ENCODE assay signal across 29 mouse cellular contexts in the genomic region with DNA sequence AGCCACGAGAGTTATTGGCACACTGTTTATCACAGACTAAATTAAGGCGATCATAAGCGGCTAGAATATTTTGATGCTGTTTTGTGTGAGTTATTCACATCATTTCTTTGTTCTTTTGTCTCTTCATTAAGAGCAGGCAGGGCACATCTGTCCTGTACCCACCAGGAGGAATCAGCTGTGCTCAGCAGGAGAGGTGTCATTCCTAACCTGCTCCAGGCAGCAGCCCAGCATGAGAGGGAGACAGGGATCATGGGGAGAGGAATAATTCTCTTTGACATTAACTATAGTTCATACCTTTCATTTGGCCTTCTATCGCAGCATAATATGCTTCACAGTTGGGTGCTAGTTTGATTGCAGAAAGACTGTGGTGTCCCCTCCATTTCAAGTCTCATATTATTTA. TPM values are rescaled to one million over a fixed set of nuclear protein-coding genes. Genes with fewer than 3 reads are reported as not detected.
DNase-seq lines count a peak whose midpoint lies in the region; ATAC-seq and TF ChIP-seq lines count a peak whose summit lies in the region.
"Had no signal": no experiment of that assay in that cellular context is flagged by ENCODE, and none has a peak within 500 bp of the region (broad histone marks: within the 10 kb centered on the region; RNA-seq: fewer than 3 reads in every experiment).

No protein-coding gene starts in this region.

- H3K27ac ChIP-seq in forebrain, embryonic 13.5 days, result peak overlapping the region; percentile 37
- no peak overlapping the region for H3K27ac ChIP-seq in forebrain, postnatal 0 days (ENCODE audit: low read depth, low read length)
- no peak overlapping the region for H3K27ac ChIP-seq in midbrain, embryonic 13.5 days
- H3K27ac ChIP-seq in midbrain, embryonic 11.5 days (ENCODE audit: low read depth, low read length), result no peak overlapping the region
- peak overlapping the region; percentile 48; the same call in 1 of the 2 replicates for H3K27ac ChIP-seq in hindbrain, embryonic 13.5 days
- H3K27ac ChIP-seq: embryonic facial prominence, embryonic 10.5 days; limb, embryonic 15.5 days; liver, embryonic 14.5 days; lung, embryonic 15.5 days had no signal

- 45% methylated on average over 4 of the region's 4 CpGs for WGBS in forebrain, embryonic 13.5 days
- WGBS in forebrain, postnatal 0 days, result 42% methylated on average over 4 of the region's 4 CpGs
- WGBS in midbrain, embryonic 13.5 days, result 52% methylated on average over 4 of the region's 4 CpGs
- WGBS in midbrain, embryonic 11.5 days, result 62% methylated on average over 4 of the region's 4 CpGs
- WGBS in hindbrain, embryonic 13.5 days, result 45% methylated on average over 4 of the region's 4 CpGs

- H3K4me3 ChIP-seq in forebrain, embryonic 13.5 days, result no peak overlapping the region
- H3K4me3 ChIP-seq in forebrain, postnatal 0 days (ENCODE audit: low read depth, low read length), result no peak overlapping the region
- no peak overlapping the region for H3K4me3 ChIP-seq in midbrain, embryonic 13.5 days (replicated peaks)
- H3K4me3 ChIP-seq in midbrain, embryonic 11.5 days (ENCODE audit: low read depth, low read length), result no peak overlapping the region
- no peak overlapping the region for H3K4me3 ChIP-seq in hindbrain, embryonic 13.5 days
- H3K4me3 ChIP-seq: embryonic facial prominence, embryonic 10.5 days; heart, embryonic 12.5 days; limb, embryonic 15.5 days; lung, embryonic 15.5 days; myocyte had no signal

- TF ChIP-seq CTCF in forebrain, postnatal 0 days (IDR thresholded peaks at IDR 0.05; ENCODE audit: low read depth), result no peak

- no peak for DNase-seq in forebrain, postnatal 0 days
- DNase-seq in midbrain, embryonic 11.5 days (ENCODE audit: low spot score, missing footprints), result no peak
- peak; percentile 12 for DNase-seq in retina, embryonic 14.5 days (ENCODE audit: low spot score)
- DNase-seq in MN1 (ENCODE audit: low spot score), result no peak
- DNase-seq in heart, adult 11 months, result no peak
- DNase-seq: adrenal gland, postnatal 25 days; cerebellum, adult 9-11 months; gastrocnemius, postnatal 14 days; heart, adult 18-20 months; heart, postnatal 10 days; left cerebral cortex, postnatal 4 days; lung, postnatal 4 days had no signal

- no peaks in the 10 kb centered on the region for H3K4me1 ChIP-seq in forebrain, embryonic 13.5 days
- no peaks in the 10 kb centered on the region for H3K4me1 ChIP-seq in forebrain, postnatal 0 days (ENCODE audit: insufficient read depth)
- no peaks in the 10 kb centered on the region for H3K4me1 ChIP-seq in midbrain, embryonic 13.5 days (replicated peaks)
- no peaks in the 10 kb centered on the region for H3K4me1 ChIP-seq in midbrain, embryonic 11.5 days (ENCODE audit: control insufficient read depth, insufficient read depth, low read length)
- 0 out of 2 replicates have a peak, but pooled peaks cover 4% of the 10 kb centered on the region for H3K4me1 ChIP-seq in hindbrain, embryonic 13.5 days (replicated peaks)
- H3K4me1 ChIP-seq: embryonic facial prominence, embryonic 10.5 days; heart, embryonic 12.5 days; limb, embryonic 15.5 days; lung, embryonic 15.5 days had no signal

- no peaks in the 10 kb centered on the region for H3K9me3 ChIP-seq in forebrain, embryonic 13.5 days (replicated peaks)
- no peaks in the 10 kb centered on the region for H3K9me3 ChIP-seq in forebrain, postnatal 0 days (ENCODE audit: low read length)
- no peaks in the 10 kb centered on the region for H3K9me3 ChIP-seq in midbrain, embryonic 13.5 days
- no peaks in the 10 kb centered on the region for H3K9me3 ChIP-seq in midbrain, embryonic 11.5 days (ENCODE audit: control insufficient read depth, low read length)
- H3K9me3 ChIP-seq in hindbrain, embryonic 13.5 days, result no peaks in the 10 kb centered on the region
- H3K9me3 ChIP-seq: embryonic facial prominence, embryonic 10.5 days; heart, embryonic 12.5 days; limb, embryonic 15.5 days; lung, embryonic 15.5 days had no signal

- H3K27me3 ChIP-seq in forebrain, embryonic 13.5 days, result no peaks in the 10 kb centered on the region
- no peaks in the 10 kb centered on the region for H3K27me3 ChIP-seq in forebrain, postnatal 0 days (ENCODE audit: insufficient read depth, low read length)
- no peaks in the 10 kb centered on the region for H3K27me3 ChIP-seq in midbrain, embryonic 13.5 days
- no peaks in the 10 kb centered on the region for H3K27me3 ChIP-seq in midbrain, embryonic 11.5 days (ENCODE audit: control insufficient read depth, insufficient read depth, low read length)
- H3K27me3 ChIP-seq in hindbrain, embryonic 13.5 days, result no peaks in the 10 kb centered on the region
- H3K27me3 ChIP-seq: heart, embryonic 12.5 days; limb, embryonic 15.5 days; lung, embryonic 15.5 days had no signal

- no peaks in the 10 kb centered on the region for H3K36me3 ChIP-seq in forebrain, embryonic 13.5 days (ENCODE audit: poor library complexity, severe bottlenecking)
- no peaks in the 10 kb centered on the region for H3K36me3 ChIP-seq in forebrain, postnatal 0 days (ENCODE audit: insufficient read depth)
- H3K36me3 ChIP-seq in midbrain, embryonic 13.5 days, result no peaks in the 10 kb centered on the region
- H3K36me3 ChIP-seq in midbrain, embryonic 11.5 days (ENCODE audit: control insufficient read depth, insufficient read depth, low read length), result no peaks in the 10 kb centered on the region
- no peaks in the 10 kb centered on the region for H3K36me3 ChIP-seq in hindbrain, embryonic 13.5 days
- H3K36me3 ChIP-seq: embryonic facial prominence, embryonic 10.5 days; heart, embryonic 12.5 days; limb, embryonic 15.5 days; lung, embryonic 15.5 days had no signal

- no peak overlapping the region for H3K4me2 ChIP-seq in forebrain, embryonic 13.5 days
- H3K4me2 ChIP-seq in forebrain, postnatal 0 days (ENCODE audit: low read depth), result no peak overlapping the region
- no peak overlapping the region for H3K4me2 ChIP-seq in midbrain, embryonic 13.5 days (replicated peaks)
- H3K4me2 ChIP-seq in midbrain, embryonic 11.5 days, result no peak overlapping the region
- no peak overlapping the region for H3K4me2 ChIP-seq in hindbrain, embryonic 13.5 days
- H3K4me2 ChIP-seq: heart, embryonic 12.5 days; limb, embryonic 15.5 days; lung, embryonic 15.5 days had no signal

- peak; percentile 77 for ATAC-seq in forebrain, embryonic 13.5 days
- no peak for ATAC-seq in forebrain, postnatal 0 days
- peak; percentile 86 for ATAC-seq in midbrain, embryonic 13.5 days
- no peak for ATAC-seq in midbrain, embryonic 11.5 days (ENCODE audit: low FRiP score)
- peak; percentile 81 for ATAC-seq in hindbrain, embryonic 13.5 days (ENCODE audit: low FRiP score)
- ATAC-seq: intestine, postnatal 0 days had no signal

- H3K9ac ChIP-seq in forebrain, embryonic 13.5 days, result no peak overlapping the region
- no peak overlapping the region for H3K9ac ChIP-seq in forebrain, postnatal 0 days
- no peak overlapping the region for H3K9ac ChIP-seq in midbrain, embryonic 13.5 days (replicated peaks)
- H3K9ac ChIP-seq in midbrain, embryonic 11.5 days (ENCODE audit: low read length), result no peak overlapping the region
- no peak overlapping the region for H3K9ac ChIP-seq in hindbrain, embryonic 13.5 days
- H3K9ac ChIP-seq: heart, embryonic 12.5 days; limb, embryonic 15.5 days; liver, embryonic 14.5 days; lung, embryonic 15.5 days had no signal

RNA-seq across cellular contexts. Expression of a gene that starts 40.7 kb away (rescaled TPM):
- not detected in 2 replicates for polyA plus RNA-seq in forebrain, embryonic 13.5 days (2015; fragmentation: Nextera tagmentation; extraction: Ambion mirVana)
- total RNA-seq in forebrain, postnatal 0 days (2014; rRNA removed), result not detected in 2 replicates
- not detected in 2 replicates for polyA plus RNA-seq in forebrain, postnatal 0 days (2015; fragmentation: Nextera tagmentation; extraction: Ambion mirVana)
- polyA plus RNA-seq in midbrain, embryonic 13.5 days (2015; fragmentation: Nextera tagmentation; extraction: Ambion mirVana), result not detected in 2 replicates
- not detected in 2 replicates for polyA plus RNA-seq in midbrain, embryonic 11.5 days (2014; fragmentation: Nextera tagmentation; extraction: Ambion mirVana)
- polyA plus RNA-seq in hindbrain, embryonic 13.5 days (2015; fragmentation: Nextera tagmentation; extraction: Ambion mirVana), result not detected in 2 replicates
- total RNA-seq: adrenal gland, postnatal 25 days; gastrocnemius, postnatal 14 days; heart, adult 18-20 months; heart, postnatal 10 days; layer of hippocampus, postnatal 10 days; left cerebral cortex, adult 8-10 months; left cerebral cortex, postnatal 4 days; megakaryocyte-erythroid progenitor cell, adult 5-6 weeks had no signal
- polyA plus RNA-seq: cortical plate, adult 2 months; embryonic facial prominence, embryonic 10.5 days; heart, embryonic 12.5 days; intestine, postnatal 0 days; kidney, embryonic 16.5 days; limb, embryonic 15.5 days; liver, embryonic 14.5 days; lung, embryonic 15.5 days; myocyte; spleen, adult 2 months; urinary bladder, adult 2 months had no signal

RNA-seq across cellular contexts. Expression of a gene that starts 50.5 kb away (rescaled TPM):
- polyA plus RNA-seq in forebrain, embryonic 13.5 days (2015; fragmentation: Nextera tagmentation; extraction: Ambion mirVana), result 22.0 and 22.3 TPM in 2 replicates
- total RNA-seq in forebrain, postnatal 0 days (2014; rRNA removed), result 20.2 and 22.9 TPM in 2 replicates
- 12.5 and 16.0 TPM in 2 replicates for polyA plus RNA-seq in forebrain, postnatal 0 days (2015; fragmentation: Nextera tagmentation; extraction: Ambion mirVana)
- polyA plus RNA-seq in midbrain, embryonic 13.5 days (2015; fragmentation: Nextera tagmentation; extraction: Ambion mirVana), result 17.1 and 17.5 TPM in 2 replicates
- 14.5 and 15.2 TPM in 2 replicates for polyA plus RNA-seq in midbrain, embryonic 11.5 days (2014; fragmentation: Nextera tagmentation; extraction: Ambion mirVana)
- polyA plus RNA-seq in hindbrain, embryonic 13.5 days (2015; fragmentation: Nextera tagmentation; extraction: Ambion mirVana), result 21.4 and 22.5 TPM in 2 replicates

Comparison
In these comparisons a context has a peak if more than half of its experiments do, and no peak if none do; other contexts are left out.
1. ATAC-seq: peak in forebrain, embryonic 13.5 days (single experiment), midbrain, embryonic 13.5 days (single experiment) and hindbrain, embryonic 13.5 days (single experiment); none in forebrain, postnatal 0 days (single experiment) and midbrain, embryonic 11.5 days (single experiment).
2. H3K27ac ChIP-seq: peak in forebrain, embryonic 13.5 days (single experiment) and hindbrain, embryonic 13.5 days (single experiment); none in forebrain, postnatal 0 days (single experiment), midbrain, embryonic 13.5 days (single experiment) and midbrain, embryonic 11.5 days (single experiment).